Mouse (Mus musculus) neural tube, embryonic 10.5 days (tissue): Measurements from ENCODE around the gene Ascc1.

Source experiments
- DNase-seq: peaks from one replicate; pipeline ENCODE4 v3.0.0-alpha.2; 2017; ENCODE audit warnings: low spot score; ENCODE audit errors: extremely low spot score

Ascc1 gene

GRCm38 (mm10) chr10:60016223-60016622 is 13.6 kb downstream of the Ascc1 start:
- no peak for DNase-seq

GRCm38 (mm10) chr10:60019299-60019698 is 16.7 kb downstream of the Ascc1 start:
- DNase-seq = no peak

GRCm38 (mm10) chr10:60023751-60024150 is 21.1 kb downstream of the Ascc1 start:
- DNase-seq = no peak

GRCm38 (mm10) chr10:60026759-60027395 is 24.3 kb downstream of the Ascc1 start:
- DNase-seq = no peak

- DNase-seq = no peak
These were observed 25.0 kb downstream of the Ascc1 start for GRCm38 (mm10) chr10:60027619-60028084.

- no peak for DNase-seq
These were observed 25.6 kb downstream of the Ascc1 start for GRCm38 (mm10) chr10:60028181-60028580.

GRCm38 (mm10) chr10:60028979-60029378 is 26.4 kb downstream of the Ascc1 start:
- DNase-seq = no peak

GRCm38 (mm10) chr10:60029387-60029786 is 26.8 kb downstream of the Ascc1 start:
- no peak for DNase-seq

GRCm38 (mm10) chr10:60031562-60031961 is 29.0 kb downstream of the Ascc1 start:
- no peak for DNase-seq

- no peak for DNase-seq
These were observed 29.4 kb downstream of the Ascc1 start for GRCm38 (mm10) chr10:60031985-60032384.

- DNase-seq = no peak
These were observed 30.0 kb downstream of the Ascc1 start for GRCm38 (mm10) chr10:60032622-60033021.

- DNase-seq = no peak
These were observed 30.5 kb downstream of the Ascc1 start for GRCm38 (mm10) chr10:60033064-60033463.

- no peak for DNase-seq
These were observed 32.0 kb downstream of the Ascc1 start for GRCm38 (mm10) chr10:60034621-60035020.

GRCm38 (mm10) chr10:60035744-60036143 is 33.1 kb downstream of the Ascc1 start:
- DNase-seq = no peak

- DNase-seq = no peak
These were observed 39.8 kb downstream of the Ascc1 start for GRCm38 (mm10) chr10:60042350-60042922.

- no peak for DNase-seq
These were observed 44.1 kb downstream of the Ascc1 start for GRCm38 (mm10) chr10:60046696-60047095.

GRCm38 (mm10) chr10:60050581-60050980 is 48.0 kb downstream of the Ascc1 start:
- DNase-seq = no peak

GRCm38 (mm10) chr10:60053073-60053472 is 50.5 kb downstream of the Ascc1 start:
- no peak for DNase-seq

GRCm38 (mm10) chr10:60062173-60062572 is 59.6 kb downstream of the Ascc1 start:
- no peak for DNase-seq

- DNase-seq = no peak
These were observed 60.3 kb downstream of the Ascc1 start for GRCm38 (mm10) chr10:60062931-60063330.

- DNase-seq = peak; percentile 34
These were observed 63.9 kb downstream of the Ascc1 start for GRCm38 (mm10) chr10:60066524-60066923.

- no peak for DNase-seq
These were observed 72.6 kb downstream of the Ascc1 start for GRCm38 (mm10) chr10:60075159-60075558.

- no peak for DNase-seq
These were observed 74.6 kb downstream of the Ascc1 start for GRCm38 (mm10) chr10:60077226-60077625.
